Mouse (Mus musculus): Measurements from ENCODE around the gene Ube2k.

DNA sequence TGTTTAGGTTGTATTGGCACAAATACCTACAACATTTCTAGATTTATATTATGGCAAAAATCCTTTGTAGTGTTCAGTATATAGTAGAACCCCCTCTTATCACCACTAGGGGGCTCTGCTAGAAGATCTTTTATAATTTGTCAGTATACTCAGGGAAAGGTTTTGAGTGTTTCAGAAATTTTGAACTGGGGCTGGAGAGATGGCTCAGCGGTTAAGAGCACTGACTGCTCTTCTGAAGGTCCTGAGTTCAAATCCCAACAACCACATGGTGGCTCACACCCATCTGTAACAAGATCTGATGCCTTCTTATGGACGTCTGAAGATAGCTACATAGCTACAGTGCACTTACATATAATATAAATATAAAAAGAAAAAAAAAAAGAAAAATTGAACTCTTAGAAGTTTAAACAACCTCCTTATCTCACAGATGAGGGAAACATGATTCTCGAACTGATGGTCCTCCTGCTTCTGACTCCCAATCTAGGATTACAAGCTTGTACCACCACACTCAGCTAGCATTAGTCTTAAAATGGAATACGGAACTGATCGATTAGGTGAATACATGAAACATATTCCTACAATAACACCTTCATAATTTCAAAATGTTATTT, 1.5 kb upstream of the Ube2k start:
- TF ChIP-seq GATA1 (IDR thresholded peaks at IDR 0.05; ENCODE audit: borderline replicate concordance, low read length) = no peak
- TF ChIP-seq FLI1 (IDR thresholded peaks at IDR 0.05; ENCODE audit: low read length) = no peak

Measured in megakaryocyte, embryonic 14.5 days (primary cell).